Mouse (Mus musculus): Measurements from ENCODE around the gene Shb. TPM values are rescaled to one million over a fixed set of nuclear protein-coding genes. Genes with fewer than 3 reads are reported as not detected.
"Not testable (repeated sequence)": the region's sequence is repeated elsewhere in the genome, so short reads cannot be mapped to it uniquely, and the experiment has no call there.

The Shb gene
- polyA plus RNA-seq, 1 experiment, result 29.4 TPM

GRCm38 (mm10) chr4:45393658-45394057, 138.6 kb downstream of the Shb start:
- no peak for DNase-seq (ENCODE audit: low spot score)

GRCm38 (mm10) chr4:45392994-45393393, 139.3 kb downstream of the Shb start:
- no peak for DNase-seq (ENCODE audit: low spot score)

DNA sequence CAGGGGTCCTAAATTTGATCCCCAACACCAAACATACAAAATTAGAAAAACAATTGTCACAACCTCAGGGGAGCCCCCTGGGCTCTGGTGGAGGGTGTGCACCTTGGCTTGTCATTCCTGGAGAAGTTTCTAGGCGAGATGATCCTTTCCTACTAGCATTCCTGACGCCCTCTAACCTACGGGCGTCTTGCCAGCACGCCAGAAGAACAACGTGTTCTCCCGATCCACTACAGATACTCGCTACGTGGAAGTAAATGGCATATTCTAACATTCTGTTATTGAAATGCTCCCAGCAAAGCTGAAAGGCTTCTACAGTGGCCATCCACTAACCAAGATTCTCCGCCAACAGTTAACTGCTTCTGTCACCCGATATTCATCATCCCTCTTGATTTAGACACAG, 139.7 kb downstream of the Shb start:
- no peak for DNase-seq (ENCODE audit: low spot score)

DNA sequence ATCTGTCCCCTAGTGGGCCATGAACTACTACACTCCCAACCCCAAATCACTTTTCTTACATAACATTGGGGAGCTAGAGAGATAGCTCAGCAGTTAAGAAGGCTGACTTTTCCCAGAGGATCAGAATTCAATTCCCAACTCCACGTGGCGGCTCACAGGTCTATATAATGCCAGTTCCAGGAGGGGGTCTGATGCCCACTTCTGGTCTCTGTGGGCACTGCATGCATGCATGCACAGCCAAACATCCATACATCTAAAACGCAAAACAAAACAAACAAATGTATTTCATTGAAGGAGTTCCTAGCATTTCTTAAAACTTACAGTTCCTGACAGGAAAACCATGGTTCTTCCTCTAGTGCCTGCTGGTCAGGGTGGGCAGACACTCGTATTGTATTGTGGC, 140.2 kb downstream of the Shb start:
- DNase-seq (ENCODE audit: low spot score), result no peak

GRCm38 (mm10) chr4:45387296-45387695, 145.0 kb downstream of the Shb start:
- not testable (repeated sequence) for DNase-seq (ENCODE audit: low spot score)

GRCm38 (mm10) chr4:45382133-45382532, 150.1 kb downstream of the Shb start:
- not testable (repeated sequence) for DNase-seq (ENCODE audit: low spot score)

- DNase-seq (ENCODE audit: low spot score), result not testable (repeated sequence)
These were observed 151.2 kb downstream of the Shb start for GRCm38 (mm10) chr4:45380903-45381580.

GRCm38 (mm10) chr4:45376573-45376972, 155.7 kb downstream of the Shb start:
- no peak for DNase-seq (ENCODE audit: low spot score)

- DNase-seq (ENCODE audit: low spot score), result no peak
These were observed 157.4 kb downstream of the Shb start for GRCm38 (mm10) chr4:45374879-45375278.

Other genes starting within 250 kb of the Shb start
- gene Trmt10b, start 235.3 kb downstream of the Shb start, polyA plus RNA-seq (2012; rRNA removed), result 15.0 TPM in 2 replicates
- 9.7 and 10.3 TPM in 2 replicates for gene Dcaf10, start 190.4 kb downstream of the Shb start, polyA plus RNA-seq (2012; rRNA removed)
- gene Exosc3, start 189.7 kb downstream of the Shb start, polyA plus RNA-seq (2012; rRNA removed), result 28.5 and 31.8 TPM in 2 replicates
- 67.1 and 71.5 TPM in 2 replicates for gene Slc25a51, start 123.7 kb downstream of the Shb start, polyA plus RNA-seq (2012; rRNA removed)

Data from urinary bladder, adult 2 months (tissue).